Mouse (Mus musculus) liver, adult 2 months (tissue): ENCODE results near the gene Pbld2. TPM values are rescaled to one million over a fixed set of nuclear protein-coding genes. Genes with fewer than 3 reads are reported as not detected.

Experiments
- DNase-seq: peaks from one replicate; pipeline ENCODE4 v3.0.0-alpha.2; 2011; ENCODE audit warnings: low read depth, low spot score; ENCODE audit errors: extremely low read depth
- H3K27ac ChIP-seq: fragments of 200-500 bp; replicated peaks from 2 replicates; pipeline ENCODE4 v1.5.1; 2012; ENCODE audit warnings: low read depth, mild to moderate bottlenecking, control low read depth, inconsistent platforms, low read length; ENCODE audit not compliant: insufficient read depth
- H3K27me3 ChIP-seq: fragments of 200-500 bp; 2 replicates; pipeline ENCODE4 v1.6.1; 2012; ENCODE audit warnings: mild to moderate bottlenecking, moderate library complexity, low read length, inconsistent platforms; ENCODE audit not compliant: control insufficient read depth, insufficient read depth
- H3K36me3 ChIP-seq: fragments of 200-500 bp; 2 replicates; pipeline ENCODE4 v1.6.1; 2012; ENCODE audit warnings: low read length, inconsistent platforms; ENCODE audit not compliant: control insufficient read depth, insufficient read depth
- H3K4me1 ChIP-seq: fragments of 200-500 bp; 2 replicates; pipeline ENCODE4 v1.6.1; 2011; ENCODE audit warnings: low read length; ENCODE audit not compliant: control insufficient read depth, insufficient read depth
- H3K4me3 ChIP-seq: fragments of 200-500 bp; 2 replicates; pipeline ENCODE4 v1.5.1; 2011; ENCODE audit warnings: low read depth, mild to moderate bottlenecking, control low read depth, low read length, moderate library complexity; ENCODE audit not compliant: insufficient read depth
- H3K79me2 ChIP-seq: fragments of 200-500 bp; 2 replicates; pipeline ENCODE4 v1.6.1; 2012; ENCODE audit warnings: inconsistent platforms, mild to moderate bottlenecking, low read length, moderate library complexity; ENCODE audit not compliant: control insufficient read depth, insufficient read depth
- H3K9ac ChIP-seq: fragments of 200-500 bp; 2 replicates; pipeline ENCODE4 v1.6.1; 2012; ENCODE audit warnings: low read depth, mild to moderate bottlenecking, control low read depth, inconsistent platforms, low read length
- CTCF ChIP-seq: fragments of 200-500 bp; IDR thresholded peaks from 2 replicates; pipeline ENCODE4 v1.5.1; 2011; ENCODE audit warnings: low read depth, low read length, control low read depth
- POLR2A ChIP-seq: fragments of 200-500 bp; IDR thresholded peaks from 2 replicates; pipeline ENCODE4 v1.6.1; 2011; ENCODE audit warnings: low read length, control low read depth; ENCODE audit not compliant: insufficient read depth; ENCODE audit errors: extremely low read depth
- WGBS: fragments of 180-500 bp; shearing (Covaris S2); methylation state at CpG from one replicate; pipeline ENCODE4 v1.1.7; 2018; 5-methylcytosine and 5-hydroxymethylcytosine counted together
- polyA plus RNA-seq: library from polyadenylated mRNA; depleted of rRNA; stranded (reverse); fragments of >200 nt; gene quantifications from 2 replicates; pipeline ENCODE4 v1.2.3, GENCODE M21; 2012; rRNA removed
- total RNA-seq: library from RNA; depleted of rRNA; stranded (reverse); fragments of >200 nt; gene quantifications from 2 replicates; pipeline ENCODE4 v1.2.3, GENCODE M21; 2014; rRNA removed

Gene Pbld2
- total and polyA plus RNA-seq, 2 experiments, result 106 to 115 TPM

DNA sequence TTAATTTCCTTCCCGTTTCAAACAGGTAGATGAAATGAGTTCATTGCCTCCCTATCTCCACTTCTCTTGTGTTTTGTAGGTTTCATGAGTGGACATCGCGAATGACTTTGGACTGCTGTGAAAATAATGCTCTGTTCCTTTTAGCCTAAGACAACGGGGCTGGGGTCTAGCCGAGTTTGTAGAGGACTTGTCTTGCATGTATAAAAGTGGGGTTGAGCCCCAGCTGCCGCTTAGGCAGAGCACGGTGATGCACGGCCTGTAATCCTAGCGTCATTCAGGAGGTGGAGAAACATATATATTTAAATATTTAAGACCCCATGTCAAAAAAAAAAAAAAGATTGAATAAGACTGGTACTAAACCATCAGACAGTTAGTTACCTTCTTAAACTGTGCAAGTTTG, 76.5 kb downstream of the Pbld2 start:
- Histone ChIP-seq H3K9ac (no peak overlapping the region), H3K36me3 (no peaks in the 10 kb centered on the region), H3K4me1 (0 out of 2 replicates have a peak, but pooled peaks cover 3% of the 10 kb centered on the region), H3K4me3 (no peak overlapping the region), H3K27me3 (peaks cover 15% of the 10 kb centered on the region), H3K79me2 (no peaks in the 10 kb centered on the region), H3K27ac (no peak overlapping the region)
- TF ChIP-seq POLR2A (no peak), CTCF (no peak)
- 36% methylated on average over 9 of the region's 9 CpGs for WGBS
- no peak for DNase-seq

Other genes with a start within 250 kb of the Pbld2 start
- gene Ccar1, start 232.0 kb upstream of the Pbld2 start, total RNA-seq, result 23.0 and 28.3 TPM in 2 replicates
- gene Ccar1, start 232.0 kb upstream of the Pbld2 start, polyA plus RNA-seq, result 21.3 and 30.1 TPM in 2 replicates
- 0.18 and 0.47 TPM in 2 replicates for gene Tet1, start 115.3 kb upstream of the Pbld2 start, total RNA-seq
- gene Tet1, start 115.3 kb upstream of the Pbld2 start, polyA plus RNA-seq, result 0.05 and 0.11 TPM in 2 replicates
- 41.8 and 42.8 TPM in 2 replicates for gene Slc25a16, start 103.7 kb upstream of the Pbld2 start, total RNA-seq
- gene Slc25a16, start 103.7 kb upstream of the Pbld2 start, polyA plus RNA-seq, result 49.0 and 66.2 TPM in 2 replicates
- 6.4 and 11.2 TPM in 2 replicates for gene Dna2, start 77.3 kb upstream of the Pbld2 start, total RNA-seq
- gene Dna2, start 77.3 kb upstream of the Pbld2 start, polyA plus RNA-seq, result 4.9 and 6.5 TPM in 2 replicates
- 2.9 and 3.8 TPM in 2 replicates for gene Rufy2, start 44.1 kb upstream of the Pbld2 start, total RNA-seq
- 0.78 and 0.83 TPM in 2 replicates for gene Rufy2, start 44.1 kb upstream of the Pbld2 start, polyA plus RNA-seq
- gene Hnrnph3, start 98 bp upstream of the Pbld2 start, total RNA-seq, result 12.9 and 14.4 TPM in 2 replicates
- gene Hnrnph3, start 98 bp upstream of the Pbld2 start, polyA plus RNA-seq, result 3.9 and 4.5 TPM in 2 replicates
- gene Pbld1, start 35.8 kb downstream of the Pbld2 start, total RNA-seq, result 226 and 238 TPM in 2 replicates
- 166 and 174 TPM in 2 replicates for gene Pbld1, start 35.8 kb downstream of the Pbld2 start, polyA plus RNA-seq
- not detected in 2 replicates for gene Atoh7, start 75.3 kb downstream of the Pbld2 start, total RNA-seq
- gene Atoh7, start 75.3 kb downstream of the Pbld2 start, polyA plus RNA-seq, result not detected in 2 replicates
- gene Mypn, start 179.6 kb downstream of the Pbld2 start, total RNA-seq, result under 0.01 TPM in 1 of 2 replicates, not detected in the other
- 0.12 TPM in 1 of 2 replicates, not detected in the other for gene Mypn, start 179.6 kb downstream of the Pbld2 start, polyA plus RNA-seq
- 58.5 and 62.2 TPM in 2 replicates for gene Herc4, start 219.5 kb downstream of the Pbld2 start, total RNA-seq
- 8.3 and 9.0 TPM in 2 replicates for gene Herc4, start 219.5 kb downstream of the Pbld2 start, polyA plus RNA-seq